Mouse (Mus musculus): Measurements from ENCODE around the gene Pip5k1c.

GRCm38 (mm10) chr10:81297845-81298244 is 5.1 kb downstream of the Pip5k1c start:
- TF ChIP-seq GATA1 (IDR thresholded peaks at IDR 0.05; ENCODE audit: borderline replicate concordance, low read length) = no peak
- no peak for TF ChIP-seq FLI1 (IDR thresholded peaks at IDR 0.05; ENCODE audit: low read length)

Data from megakaryocyte, embryonic 14.5 days (primary cell).